Mouse (Mus musculus) embryo, embryonic 10 days (tissue): ENCODE data around the gene Podxl2.

Experiments
- DNase-seq: peaks from one replicate; pipeline ENCODE4 v3.0.0-alpha.2; 2015; ENCODE audit warnings: low spot score

The Podxl2 gene

DNA sequence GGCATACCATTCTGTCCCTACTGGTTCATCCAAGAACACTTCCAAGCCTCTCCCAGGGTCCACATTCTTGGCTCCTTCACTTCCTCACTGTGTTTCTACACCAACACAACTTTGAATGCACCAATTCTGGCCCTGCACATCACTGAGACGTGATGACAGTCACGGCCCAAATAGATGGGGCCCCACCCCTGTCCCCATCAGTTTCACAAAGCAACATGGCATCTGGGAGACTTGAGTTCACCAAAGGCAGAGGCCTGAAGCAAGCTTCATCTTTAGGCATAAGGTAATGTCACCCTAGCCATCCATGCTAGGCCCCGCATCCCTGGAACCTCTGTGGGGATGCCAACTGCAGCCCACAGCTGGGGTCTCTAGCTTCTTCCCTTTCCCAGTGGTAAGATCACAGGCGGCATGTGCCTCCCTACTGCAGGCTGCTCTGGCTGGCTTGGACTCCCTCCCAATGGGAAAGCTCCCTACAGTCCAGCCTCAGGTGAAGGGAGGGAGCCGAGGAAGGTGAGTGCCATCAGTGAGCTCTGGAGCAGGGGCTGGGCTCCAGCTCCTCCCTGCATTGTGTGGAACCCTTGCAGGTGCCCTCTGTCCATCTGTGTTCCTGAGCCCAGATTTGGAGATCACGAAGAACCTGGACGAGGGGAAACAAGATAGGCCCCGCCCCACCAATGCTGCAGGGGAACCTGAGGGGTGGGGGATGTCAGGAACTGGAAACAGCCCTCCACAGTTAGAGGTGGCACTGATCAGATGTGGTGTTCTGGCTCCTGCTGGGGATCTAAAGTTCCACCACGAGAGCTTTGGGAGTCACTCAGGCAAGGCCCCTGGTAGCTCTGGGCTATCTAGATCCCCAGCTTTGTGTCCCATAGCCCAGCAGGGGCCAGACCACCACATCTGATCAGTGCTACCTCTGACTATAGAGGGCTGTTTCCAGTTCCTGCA, 30.8 kb downstream of the Podxl2 start:
- DNase-seq = no peak

DNA sequence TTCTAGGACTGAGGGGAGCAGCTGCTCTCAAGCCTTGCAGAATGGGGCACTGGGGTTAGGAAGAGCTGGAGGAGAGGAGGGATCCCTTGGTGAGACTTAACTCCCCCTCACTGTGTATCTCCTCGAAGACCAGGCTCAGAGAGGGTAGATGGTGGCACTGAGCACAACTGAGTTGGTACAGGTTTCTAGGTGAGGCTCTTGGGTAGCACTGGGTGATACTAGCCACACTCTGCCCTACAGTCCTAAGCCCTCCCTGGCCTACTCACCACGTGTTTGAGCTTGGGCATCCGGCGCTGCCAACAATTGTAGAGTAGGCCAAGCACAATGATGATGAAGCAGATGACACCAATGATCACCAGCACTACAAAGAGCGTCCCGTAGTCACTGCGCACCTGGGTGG, 31.6 kb downstream of the Podxl2 start:
- no peak for DNase-seq

- DNase-seq = peak; percentile 37
These were observed 32.1 kb downstream of the Podxl2 start for GRCm38 (mm10) chr6:88842731-88843151.

DNA sequence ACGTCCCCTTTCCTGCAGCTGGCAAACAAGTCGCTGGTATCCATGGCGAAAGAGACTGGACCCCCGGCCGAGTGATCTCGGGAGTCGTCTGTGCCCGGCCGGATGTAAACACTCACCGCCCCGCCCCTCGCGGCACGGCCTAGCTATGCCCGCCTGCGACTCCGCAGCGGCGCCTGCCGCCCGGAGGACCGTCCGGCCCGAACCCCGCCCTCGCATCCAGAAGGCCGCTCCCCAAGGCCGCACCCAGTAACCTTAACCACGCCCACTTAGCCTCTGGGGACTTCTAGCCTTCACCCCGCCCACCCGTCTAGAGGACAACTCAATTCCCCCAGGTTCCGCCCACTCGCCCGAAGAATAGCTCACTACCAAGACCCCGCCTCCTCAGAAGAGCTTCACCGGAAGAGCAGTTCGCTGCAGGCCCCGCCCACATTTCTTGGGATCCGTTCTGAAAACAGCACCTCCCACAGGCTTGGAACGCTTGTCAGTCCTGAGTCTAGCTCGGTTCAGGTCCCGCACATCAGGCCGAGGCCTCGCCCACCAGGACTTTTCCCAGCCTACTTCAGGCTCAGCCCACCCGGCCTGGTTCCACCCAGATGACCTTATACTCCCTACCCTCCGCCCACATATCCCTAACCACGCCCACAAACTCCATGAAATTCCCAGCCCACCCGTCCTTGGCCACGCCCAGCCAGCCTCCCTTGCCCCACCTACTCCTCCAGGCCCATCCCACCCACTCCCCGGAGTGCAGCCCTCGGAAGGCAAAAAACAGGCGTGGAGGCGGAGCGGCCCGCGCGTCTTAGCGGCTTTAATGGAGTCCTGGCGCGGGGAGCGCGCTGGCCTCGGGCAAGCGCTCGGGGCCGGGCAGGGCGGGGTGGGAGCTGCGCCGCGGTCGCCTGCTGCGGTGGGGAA, 32.8 kb downstream of the Podxl2 start, which contains the start of gene Abtb1:
TSS of gene Abtb1 (minus strand) at position 204 of the 909 bp plus-strand sequence.
- peak; percentile 99 for DNase-seq

DNA sequence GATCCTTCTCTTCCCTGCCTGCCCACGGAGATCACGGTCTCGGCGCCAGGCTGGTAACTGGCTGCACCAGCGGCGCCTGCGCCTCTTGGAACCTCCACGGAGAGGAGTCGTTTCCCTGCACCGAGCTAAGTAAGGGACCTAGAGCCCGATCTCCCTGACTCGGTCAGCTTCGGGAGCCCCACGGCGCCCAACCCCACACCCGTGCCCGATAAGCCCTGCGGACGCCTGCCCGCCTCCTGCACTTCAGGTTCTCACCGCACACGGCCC, 33.4 kb downstream of the Podxl2 start:
- no peak for DNase-seq

DNA sequence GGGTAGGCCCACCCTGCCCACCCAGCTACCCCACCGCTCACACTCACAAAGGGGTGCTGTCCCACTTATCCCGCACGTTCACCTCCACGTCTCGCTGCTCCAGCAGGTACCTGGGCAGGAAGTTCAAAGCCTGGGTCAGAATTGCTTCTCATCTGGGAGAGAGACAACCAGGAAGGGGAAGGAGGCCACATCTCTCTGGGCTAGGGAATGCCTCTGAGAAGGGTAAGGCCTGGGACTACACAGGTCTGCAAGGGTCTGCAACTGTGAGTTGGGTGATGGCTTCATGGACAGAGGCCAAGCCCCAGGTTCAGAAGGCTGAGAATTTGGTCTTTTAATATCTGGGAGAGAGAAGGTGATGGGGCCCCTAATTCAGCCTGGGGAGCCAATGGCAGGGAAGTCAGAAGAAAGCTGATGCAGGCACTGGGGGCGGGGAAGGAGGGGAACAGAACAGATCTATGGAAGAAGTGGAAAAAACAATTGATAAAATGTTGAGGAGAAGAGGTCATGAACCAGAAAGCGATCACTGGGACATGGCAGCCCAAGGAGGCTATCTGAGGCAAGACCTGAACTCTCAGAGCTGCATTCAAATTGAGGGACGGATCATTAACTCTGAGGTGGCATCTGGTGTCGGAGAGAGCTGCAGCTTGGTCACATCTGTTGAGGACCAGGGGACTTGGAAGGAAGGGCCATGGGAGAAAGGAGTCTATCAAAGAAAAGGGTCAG, 33.9 kb downstream of the Podxl2 start:
- DNase-seq = peak; percentile 32

GRCm38 (mm10) chr6:88840211-88840610, 34.6 kb downstream of the Podxl2 start:
- DNase-seq = no peak

GRCm38 (mm10) chr6:88839135-88839970, 35.5 kb downstream of the Podxl2 start:
- no peak for DNase-seq

DNA sequence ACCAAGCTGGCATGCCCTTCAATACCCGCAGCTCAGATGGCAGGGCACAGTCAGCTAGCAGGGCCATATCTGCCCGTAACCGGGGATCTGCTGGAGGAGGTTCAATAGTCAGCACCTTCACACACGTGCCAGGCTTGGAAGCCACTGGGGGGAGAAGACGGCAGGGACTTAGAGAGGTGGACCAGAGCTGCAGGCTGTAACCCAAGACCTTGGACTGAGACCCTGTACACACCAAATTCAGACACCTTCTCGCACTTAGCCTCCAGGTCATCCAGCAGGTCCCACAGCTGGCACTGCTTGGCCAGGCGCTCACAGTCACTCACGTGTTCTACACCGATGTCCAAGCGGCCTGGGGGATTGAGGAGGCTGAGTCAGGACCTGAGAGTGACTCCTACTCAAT, 36.2 kb downstream of the Podxl2 start:
- DNase-seq = no peak

- no peak for DNase-seq
These were observed 36.8 kb downstream of the Podxl2 start for GRCm38 (mm10) chr6:88837999-88838398.

DNA sequence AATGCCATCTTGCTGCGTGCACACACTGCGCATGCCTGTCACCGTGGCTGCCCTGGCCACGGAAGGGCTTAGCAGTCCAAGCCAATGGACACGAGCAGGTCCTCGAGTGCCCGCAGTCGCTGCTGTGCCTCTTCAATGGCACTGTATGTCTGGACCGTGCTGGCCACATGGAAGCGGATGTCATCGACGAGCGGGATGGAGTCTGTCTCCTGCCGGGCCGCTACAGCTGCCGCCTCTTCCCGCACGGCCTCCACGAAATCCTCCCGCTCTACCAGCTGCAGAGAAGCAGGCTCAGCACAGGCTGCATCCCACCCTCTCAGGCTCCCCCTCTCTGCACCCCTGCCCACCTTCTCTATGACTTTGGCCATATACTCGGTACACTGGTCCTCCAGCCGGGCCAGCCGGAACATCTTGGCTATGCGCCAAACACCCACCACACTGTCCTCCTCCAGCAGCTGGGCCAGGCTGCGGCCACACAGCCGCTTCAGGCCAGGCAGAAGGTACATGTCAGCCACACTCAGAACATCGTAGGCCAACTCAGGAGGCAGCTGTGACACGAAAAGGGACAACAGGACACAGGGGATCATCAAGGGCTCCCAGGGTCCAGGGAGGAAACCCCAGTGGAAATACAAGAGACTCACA, 38.5 kb downstream of the Podxl2 start:
- DNase-seq = no peak

GRCm38 (mm10) chr6:88835047-88835446, 39.8 kb downstream of the Podxl2 start:
- DNase-seq = no peak

DNA sequence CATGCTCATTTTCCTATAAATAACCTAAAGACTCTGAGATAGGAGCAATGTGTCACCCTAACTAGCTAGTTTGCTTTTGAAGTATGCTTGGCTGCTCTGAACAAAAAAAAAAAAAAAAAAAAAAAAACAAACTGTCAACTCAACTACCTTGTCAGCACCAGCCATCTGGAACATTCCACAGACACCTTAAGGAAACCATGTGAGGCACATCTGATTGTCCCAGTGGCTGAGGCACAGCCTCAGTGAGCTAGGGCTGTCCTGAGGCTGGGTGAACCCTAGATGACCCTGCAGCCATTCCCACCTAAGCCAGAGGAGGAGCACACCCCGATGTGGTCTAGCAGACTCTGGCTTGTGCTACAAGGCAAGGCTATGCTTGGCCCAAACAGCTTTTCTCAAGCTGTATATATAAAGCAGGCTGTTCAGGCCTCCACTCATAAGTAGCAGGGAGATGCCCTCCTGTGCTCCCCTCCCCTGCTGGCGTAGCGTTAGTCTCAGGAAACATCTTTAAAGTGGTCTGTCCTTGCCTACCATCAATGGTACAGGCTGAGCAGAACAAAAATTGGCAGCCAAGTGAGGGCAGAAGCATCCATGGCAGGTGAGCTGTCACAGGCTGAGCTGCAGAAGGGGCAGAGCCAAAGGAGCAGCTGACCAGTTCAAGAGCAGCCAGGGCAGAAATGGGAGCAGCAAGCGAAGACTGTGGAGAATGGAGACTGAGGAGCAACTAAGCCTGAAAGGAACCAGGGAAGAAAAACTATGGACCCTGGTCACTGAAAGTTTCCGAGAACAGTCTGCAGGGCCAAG, 41.3 kb downstream of the Podxl2 start:
- peak; percentile 30 for DNase-seq

DNA sequence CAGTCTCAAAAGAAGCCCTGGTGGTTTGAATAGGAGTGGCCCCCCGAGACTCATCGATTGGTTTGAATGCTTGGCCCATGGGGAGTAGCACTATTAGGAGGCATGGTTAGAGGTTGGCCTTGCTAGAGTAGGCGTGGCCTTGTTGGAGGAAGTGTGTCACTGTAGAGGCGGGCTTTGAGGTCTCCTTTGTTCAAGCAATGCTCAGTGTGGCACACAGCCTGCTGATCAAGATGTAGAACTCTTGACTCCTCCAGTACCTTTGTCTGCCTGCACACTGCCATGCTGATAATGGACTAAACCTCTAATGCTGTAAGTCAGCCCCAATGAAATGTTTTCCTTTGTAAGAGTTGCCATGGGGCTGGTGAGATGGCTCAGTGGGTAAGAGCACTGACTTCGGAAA, 42.2 kb downstream of the Podxl2 start:
- DNase-seq = no peak

- DNase-seq = peak; percentile 91
These were observed 43.4 kb downstream of the Podxl2 start for GRCm38 (mm10) chr6:88831456-88831855.

DNA sequence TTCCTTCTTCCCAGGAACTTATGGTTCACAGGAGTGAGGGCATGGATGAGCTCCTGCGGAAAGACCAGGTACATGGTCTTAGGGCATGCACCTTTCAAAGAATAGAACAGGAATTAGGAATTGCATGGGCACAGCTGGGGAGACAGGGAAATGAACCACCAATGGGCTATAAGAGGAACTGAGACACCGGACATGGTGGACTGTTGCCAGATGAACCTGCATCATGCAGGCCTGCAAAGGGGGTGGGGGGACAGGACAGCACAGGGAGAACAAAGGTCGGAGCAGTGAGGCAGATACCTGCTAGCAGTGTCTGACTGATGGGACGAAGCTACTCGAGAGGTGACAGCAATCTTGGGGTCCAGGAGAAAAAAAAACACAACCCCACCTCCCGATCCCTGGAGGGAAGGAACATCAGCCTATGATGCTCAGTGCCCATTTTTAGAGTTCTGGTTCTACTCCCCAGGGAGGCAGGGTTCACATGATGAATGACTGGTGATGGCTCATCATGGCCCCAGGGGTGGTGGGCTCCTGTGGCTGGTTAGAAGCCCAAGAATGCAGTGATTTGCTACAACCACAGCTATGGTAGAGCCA, 44.6 kb downstream of the Podxl2 start:
- no peak for DNase-seq

- no peak for DNase-seq
These were observed 45.3 kb downstream of the Podxl2 start for GRCm38 (mm10) chr6:88829579-88829978.

- no peak for DNase-seq
These were observed 46.4 kb downstream of the Podxl2 start for GRCm38 (mm10) chr6:88828206-88829009.
